Mouse (Mus musculus): Measurements from ENCODE around the gene 4930412O13Rik. TPM values are rescaled to one million over a fixed set of nuclear protein-coding genes. Genes with fewer than 3 reads are reported as not detected.

Gene 4930412O13Rik
- total RNA-seq, 1 experiment, result 0.54 TPM

DNA sequence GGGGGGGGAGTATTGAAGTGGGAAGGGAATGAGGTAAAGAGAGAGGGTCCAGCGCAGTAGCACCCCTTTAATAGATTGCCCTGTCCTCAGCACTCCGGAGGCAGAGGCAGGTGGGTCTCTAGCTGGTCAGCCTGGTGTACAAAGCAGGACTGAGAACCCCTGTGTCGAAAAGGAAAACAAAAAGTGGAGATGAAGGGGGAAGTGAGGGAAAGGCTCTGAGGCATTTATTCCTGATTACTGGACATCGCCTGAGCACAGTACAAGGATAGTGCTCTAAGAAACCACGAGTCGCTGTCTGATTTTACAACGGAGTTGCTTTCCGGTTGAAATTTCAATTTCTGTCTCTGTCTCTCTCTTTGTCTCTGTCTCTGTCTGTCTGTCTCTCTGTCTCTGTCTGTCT is 9.2 kb downstream of the 4930412O13Rik start:
- no peak overlapping the region for H3K27ac ChIP-seq (ENCODE audit: insufficient read depth, low read depth, low read length, poor library complexity, severe bottlenecking)
- in situ Hi-C loops (cut with MboI; ENCODE audit: low sequenced_read_pairs in 2 of 2, unreplicated experiment in 2 of 2), result no loop called here
- H3K4me1 ChIP-seq (ENCODE audit: control insufficient read depth in 2 of 2, insufficient read depth in 2 of 2, low read length in 2 of 2, poor library complexity in 1 of 2), result no peaks in the 10 kb centered on the region
- H3K9me3 ChIP-seq (ENCODE audit: control insufficient read depth, insufficient read depth, low read depth, low read length), result no peaks in the 10 kb centered on the region
- no peak for DNase-seq (ENCODE audit: low read depth, low spot score)
- no peak overlapping the region for H3K9ac ChIP-seq (ENCODE audit: insufficient read depth, low read depth, low read length, poor library complexity, severe bottlenecking)
- no peak for TF ChIP-seq CHD2 (IDR thresholded peaks at IDR 0.05; ENCODE audit: low read depth, low read length)
- TF ChIP-seq ZC3H11A (IDR thresholded peaks at IDR 0.05; ENCODE audit: borderline replicate concordance, low read depth, low read length), result no peak
- no peak for TF ChIP-seq MAFK (IDR thresholded peaks at IDR 0.05; ENCODE audit: insufficient read depth, low read depth, low read length)
- TF ChIP-seq ZNF384 (IDR thresholded peaks at IDR 0.05; ENCODE audit: low read depth, low read length), result no peak
- no peak for TF ChIP-seq HCFC1 (IDR thresholded peaks at IDR 0.05; ENCODE audit: borderline replicate concordance, insufficient read depth, low read length)
- no peaks in the 10 kb centered on the region for H3K36me3 ChIP-seq (ENCODE audit: control insufficient read depth, insufficient read depth, low read length, poor library complexity, severe bottlenecking)
- H3K4me3 ChIP-seq (ENCODE audit: insufficient read depth in 1 of 2, low read depth in 1 of 2, low read length in 2 of 2, poor library complexity in 1 of 2, severe bottlenecking in 1 of 2), result no peak overlapping the region

DNA sequence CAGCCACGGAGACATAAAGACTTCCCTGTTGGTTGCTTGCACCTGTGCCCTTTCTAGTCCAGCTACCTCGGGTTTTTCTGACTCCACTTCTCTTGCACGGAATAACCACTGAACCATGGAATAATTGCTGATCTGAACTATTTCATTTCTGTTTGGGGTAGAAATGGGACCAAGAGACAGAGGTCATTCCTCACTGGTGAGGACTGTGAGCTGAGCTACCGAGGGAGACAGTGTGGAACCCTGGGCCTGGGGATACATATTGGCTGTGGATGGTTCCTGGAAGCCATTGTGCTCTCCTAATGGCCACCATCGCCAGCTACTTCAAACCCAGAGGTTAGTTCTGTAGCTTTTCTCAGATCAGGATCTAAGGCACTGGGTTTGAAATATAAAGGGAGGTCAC is 9.9 kb downstream of the 4930412O13Rik start:
- Histone ChIP-seq H3K9me3 (ENCODE audit: control insufficient read depth, insufficient read depth, low read depth, low read length) (no peaks in the 10 kb centered on the region), H3K27ac (ENCODE audit: insufficient read depth, low read depth, low read length, poor library complexity, severe bottlenecking) (no peak overlapping the region), H3K4me3 (ENCODE audit: insufficient read depth in 1 of 2, low read depth in 1 of 2, low read length in 2 of 2, poor library complexity in 1 of 2, severe bottlenecking in 1 of 2) (no peak overlapping the region), H3K4me1 (ENCODE audit: control insufficient read depth in 2 of 2, insufficient read depth in 2 of 2, low read length in 2 of 2, poor library complexity in 1 of 2) (no peaks in the 10 kb centered on the region), H3K36me3 (ENCODE audit: control insufficient read depth, insufficient read depth, low read length, poor library complexity, severe bottlenecking) (no peaks in the 10 kb centered on the region), H3K9ac (ENCODE audit: insufficient read depth, low read depth, low read length, poor library complexity, severe bottlenecking) (no peak overlapping the region)
- DNase-seq (ENCODE audit: low read depth, low spot score), result no peak
- in situ Hi-C loops (cut with MboI; ENCODE audit: low sequenced_read_pairs in 2 of 2, unreplicated experiment in 2 of 2), result no loop called here
- TF ChIP-seq ZC3H11A (IDR thresholded peaks at IDR 0.05; ENCODE audit: borderline replicate concordance, low read depth, low read length) (no peak), HCFC1 (IDR thresholded peaks at IDR 0.05; ENCODE audit: borderline replicate concordance, insufficient read depth, low read length) (no peak), MAFK (IDR thresholded peaks at IDR 0.05; ENCODE audit: insufficient read depth, low read depth, low read length) (no peak), ZNF384 (IDR thresholded peaks at IDR 0.05; ENCODE audit: low read depth, low read length) (no peak), CHD2 (IDR thresholded peaks at IDR 0.05; ENCODE audit: low read depth, low read length) (no peak)

DNA sequence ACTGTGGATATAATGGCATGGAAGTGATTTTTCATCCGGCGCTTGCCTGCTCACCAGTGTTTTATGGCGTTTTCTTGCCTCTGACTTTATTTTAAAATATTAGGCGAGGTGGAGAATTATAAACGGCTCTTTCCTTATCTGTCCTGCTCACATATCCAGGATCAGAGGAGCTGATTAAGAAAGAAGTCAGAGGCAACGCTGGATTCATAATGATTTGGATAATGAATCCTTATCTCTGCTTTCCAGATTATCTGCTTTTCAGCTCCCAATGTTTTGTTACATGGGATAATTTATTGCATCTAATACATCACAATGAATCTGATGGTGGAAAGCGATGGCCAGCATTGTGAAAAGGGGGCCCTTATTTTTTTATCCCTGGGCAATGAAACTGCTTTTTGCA is 11.5 kb downstream of the 4930412O13Rik start:
- TF ChIP-seq MAFK (IDR thresholded peaks at IDR 0.05; ENCODE audit: insufficient read depth, low read depth, low read length), result no peak
- TF ChIP-seq ZC3H11A (IDR thresholded peaks at IDR 0.05; ENCODE audit: borderline replicate concordance, low read depth, low read length), result no peak
- TF ChIP-seq HCFC1 (IDR thresholded peaks at IDR 0.05; ENCODE audit: borderline replicate concordance, insufficient read depth, low read length), result no peak
- TF ChIP-seq CHD2 (IDR thresholded peaks at IDR 0.05; ENCODE audit: low read depth, low read length), result no peak
- no peak for TF ChIP-seq ZNF384 (IDR thresholded peaks at IDR 0.05; ENCODE audit: low read depth, low read length)

GRCm38 (mm10) chr2:9893272-9893953 is 12.4 kb downstream of the 4930412O13Rik start:
- Histone ChIP-seq H3K9ac (ENCODE audit: insufficient read depth, low read depth, low read length, poor library complexity, severe bottlenecking) (no peak overlapping the region), H3K9me3 (ENCODE audit: control insufficient read depth, insufficient read depth, low read depth, low read length) (no peaks in the 10 kb centered on the region), H3K36me3 (ENCODE audit: control insufficient read depth, insufficient read depth, low read length, poor library complexity, severe bottlenecking) (no peaks in the 10 kb centered on the region), H3K4me3 (ENCODE audit: insufficient read depth in 1 of 2, low read depth in 1 of 2, low read length in 2 of 2, poor library complexity in 1 of 2, severe bottlenecking in 1 of 2) (no peak overlapping the region), H3K4me1 (ENCODE audit: control insufficient read depth in 2 of 2, insufficient read depth in 2 of 2, low read length in 2 of 2, poor library complexity in 1 of 2) (peaks cover 0 to 4% of the 10 kb centered on the region in 2 experiments; a peak in 1 of 4 replicates), H3K27ac (ENCODE audit: insufficient read depth, low read depth, low read length, poor library complexity, severe bottlenecking) (no peak overlapping the region)
- TF ChIP-seq HCFC1 (IDR thresholded peaks at IDR 0.05; ENCODE audit: borderline replicate concordance, insufficient read depth, low read length) (no peak), ZNF384 (IDR thresholded peaks at IDR 0.05; ENCODE audit: low read depth, low read length) (no peak), MAFK (IDR thresholded peaks at IDR 0.05; ENCODE audit: insufficient read depth, low read depth, low read length) (no peak)
- DNase-seq (ENCODE audit: low read depth, low spot score), result no peak
- in situ Hi-C loops (cut with MboI; ENCODE audit: low sequenced_read_pairs in 2 of 2, unreplicated experiment in 2 of 2), result no loop called here

More for the DNA sequence above, 11.5 kb downstream of the 4930412O13Rik start:
- Histone ChIP-seq H3K4me3 (ENCODE audit: insufficient read depth in 1 of 2, low read depth in 1 of 2, low read length in 2 of 2, poor library complexity in 1 of 2, severe bottlenecking in 1 of 2) (no peak overlapping the region), H3K36me3 (ENCODE audit: control insufficient read depth, insufficient read depth, low read length, poor library complexity, severe bottlenecking) (no peaks in the 10 kb centered on the region), H3K9ac (ENCODE audit: insufficient read depth, low read depth, low read length, poor library complexity, severe bottlenecking) (no peak overlapping the region), H3K9me3 (ENCODE audit: control insufficient read depth, insufficient read depth, low read depth, low read length) (no peaks in the 10 kb centered on the region), H3K27ac (ENCODE audit: insufficient read depth, low read depth, low read length, poor library complexity, severe bottlenecking) (no peak overlapping the region), H3K4me1 (ENCODE audit: control insufficient read depth in 2 of 2, insufficient read depth in 2 of 2, low read length in 2 of 2, poor library complexity in 1 of 2) (no peaks in the 10 kb centered on the region)
- no peak for DNase-seq (ENCODE audit: low read depth, low spot score)
- in situ Hi-C loops (cut with MboI; ENCODE audit: low sequenced_read_pairs in 2 of 2, unreplicated experiment in 2 of 2), result no loop called here

Measured in ES-E14 (cell line).